Mouse (Mus musculus): ENCODE data around the gene Chgb. TPM values are rescaled to one million over a fixed set of nuclear protein-coding genes. Genes with fewer than 3 reads are reported as not detected.
A peak's percentile ranks its signal among the peaks of the same experiment; 100 is the strongest.

Chgb gene
- total RNA-seq (2014; rRNA removed), result 43.4 and 47.4 TPM in 2 replicates
- polyA plus RNA-seq (2015; fragmentation: Nextera tagmentation; extraction: Ambion mirVana), result 132 and 142 TPM in 2 replicates

GRCm38 (mm10) chr2:132780978-132781377 lies at the start of gene Chgb:
Chgb (plus strand) TSS chr2:132781278.
- Histone ChIP-seq H3K9me3 (ENCODE audit: low read length) (no peaks in the 10 kb centered on the region), H3K4me2 (ENCODE audit: low read depth, low read length, poor library complexity, severe bottlenecking) (peak within 1 kb of the TSS; percentile 50), H3K9ac (replicated peaks; ENCODE audit: low read length, poor library complexity, severe bottlenecking) (peak within 1 kb of the TSS; percentile 87), H3K27ac (ENCODE audit: low read depth, low read length) (peak within 1 kb of the TSS; percentile 92), H3K36me3 (ENCODE audit: insufficient read depth, low read length) (no peaks in the 10 kb centered on the region), H3K4me1 (ENCODE audit: insufficient read depth, low read length) (peaks cover 6% of the 10 kb centered on the region; the same call in 1 of the 2 replicates), H3K27me3 (ENCODE audit: insufficient read depth, low read length) (no peaks in the 10 kb centered on the region), H3K4me3 (ENCODE audit: low read depth, low read length) (peak within 1 kb of the TSS; percentile 65)
- no peak for DNase-seq (ENCODE audit: low spot score)
- ATAC-seq (ENCODE audit: low FRiP score), result peak; percentile 25
- WGBS, result 7% methylated on average over 4 of the region's 4 CpGs
- TF ChIP-seq CTCF (IDR thresholded peaks at IDR 0.05), result no peak

DNA sequence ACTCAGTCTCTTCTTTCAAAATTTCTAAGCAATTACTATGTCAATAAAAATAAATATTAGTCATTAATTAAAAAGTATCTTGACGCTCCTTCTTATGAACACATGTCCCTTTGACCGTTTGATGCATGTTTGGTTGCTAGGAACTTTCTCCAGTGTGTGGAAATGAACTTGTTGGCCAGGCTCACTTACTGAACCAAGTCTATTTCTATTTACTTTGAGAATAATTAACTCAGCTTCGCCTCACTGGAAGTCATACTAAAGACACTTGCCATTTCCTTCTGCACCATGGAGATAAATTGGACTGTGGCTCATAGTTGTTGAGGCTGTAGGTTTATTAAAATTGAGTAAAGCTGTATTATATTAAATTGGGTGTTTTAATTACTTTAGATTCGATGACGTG lies 48.1 kb upstream of the Chgb start:
- no peak overlapping the region for H3K4me3 ChIP-seq (ENCODE audit: low read depth, low read length)
- WGBS, result 87% methylated on average over 5 of the region's 5 CpGs
- no peak for TF ChIP-seq CTCF (IDR thresholded peaks at IDR 0.05)
- ATAC-seq (ENCODE audit: low FRiP score) (no peak), DNase-seq (ENCODE audit: low spot score) (no peak)
- no peaks in the 10 kb centered on the region for H3K36me3 ChIP-seq (ENCODE audit: insufficient read depth, low read length)
- H3K9me3 ChIP-seq (ENCODE audit: low read length), result no peaks in the 10 kb centered on the region
- H3K4me1 ChIP-seq (ENCODE audit: insufficient read depth, low read length), result no peaks in the 10 kb centered on the region
- H3K9ac ChIP-seq (replicated peaks; ENCODE audit: low read length, poor library complexity, severe bottlenecking), result no peak overlapping the region
- H3K27ac ChIP-seq (ENCODE audit: low read depth, low read length), result no peak overlapping the region
- H3K4me2 ChIP-seq (ENCODE audit: low read depth, low read length, poor library complexity, severe bottlenecking), result no peak overlapping the region
- no peaks in the 10 kb centered on the region for H3K27me3 ChIP-seq (ENCODE audit: insufficient read depth, low read length)

DNA sequence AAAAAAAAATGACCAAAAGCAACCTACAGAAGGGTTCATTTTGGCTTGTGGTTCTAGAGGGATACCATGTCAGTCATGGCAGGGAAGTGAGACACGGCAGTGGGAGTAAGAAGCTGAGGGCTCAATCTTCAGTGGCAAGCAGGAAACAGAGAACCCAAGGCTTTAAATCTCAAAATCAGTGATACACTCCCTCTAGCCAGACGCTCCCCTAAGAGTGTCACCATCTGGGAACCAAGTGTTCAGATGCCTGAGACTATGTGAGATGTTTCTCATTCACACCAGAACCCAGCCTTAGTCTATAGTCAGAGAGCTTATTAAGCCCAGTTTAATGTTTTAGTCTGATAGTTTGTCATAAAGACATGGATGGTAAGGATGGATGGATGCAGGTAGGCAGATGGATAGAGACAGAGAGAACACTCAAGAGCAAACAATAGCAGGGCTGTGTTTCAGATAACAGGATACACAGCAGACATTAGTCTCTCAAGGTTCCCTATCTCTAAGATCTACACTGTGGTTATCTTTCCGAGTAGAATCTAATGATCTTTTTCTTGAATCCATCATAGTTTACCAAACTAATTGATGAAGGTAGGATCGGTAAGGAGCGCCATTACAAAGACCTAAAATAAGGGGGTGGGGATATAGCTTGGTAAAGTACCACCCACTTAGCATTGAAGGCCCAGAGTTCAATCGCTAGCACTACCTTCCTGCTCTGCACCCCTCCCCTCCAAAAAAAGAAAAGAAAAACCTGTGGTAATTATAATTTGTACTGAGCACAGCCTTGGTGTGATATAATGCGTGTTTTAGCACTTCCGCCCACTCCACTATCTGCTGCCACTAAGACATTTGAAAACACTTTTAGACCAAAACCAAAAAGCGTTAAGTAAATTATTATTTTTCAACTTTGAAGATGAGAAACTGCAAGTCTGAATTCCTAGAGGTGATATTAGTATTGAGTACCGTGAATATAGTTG lies 47.2 kb upstream of the Chgb start:
- Histone ChIP-seq H3K9me3 (ENCODE audit: low read length) (no peaks in the 10 kb centered on the region), H3K4me1 (ENCODE audit: insufficient read depth, low read length) (no peaks in the 10 kb centered on the region), H3K36me3 (ENCODE audit: insufficient read depth, low read length) (no peaks in the 10 kb centered on the region), H3K27me3 (ENCODE audit: insufficient read depth, low read length) (no peaks in the 10 kb centered on the region), H3K27ac (ENCODE audit: low read depth, low read length) (no peak overlapping the region), H3K9ac (replicated peaks; ENCODE audit: low read length, poor library complexity, severe bottlenecking) (no peak overlapping the region), H3K4me2 (ENCODE audit: low read depth, low read length, poor library complexity, severe bottlenecking) (no peak overlapping the region), H3K4me3 (ENCODE audit: low read depth, low read length) (no peak overlapping the region)
- TF ChIP-seq CTCF (IDR thresholded peaks at IDR 0.05), result no peak
- 98% methylated on average over 10 of the region's 10 CpGs for WGBS
- no peak for ATAC-seq (ENCODE audit: low FRiP score)
- no peak for DNase-seq (ENCODE audit: low spot score)

GRCm38 (mm10) chr2:132738816-132739432 lies 42.2 kb upstream of the Chgb start:
- Histone ChIP-seq H3K27ac (ENCODE audit: low read depth, low read length) (no peak overlapping the region), H3K9me3 (ENCODE audit: low read length) (no peaks in the 10 kb centered on the region), H3K9ac (replicated peaks; ENCODE audit: low read length, poor library complexity, severe bottlenecking) (no peak overlapping the region), H3K27me3 (ENCODE audit: insufficient read depth, low read length) (no peaks in the 10 kb centered on the region), H3K4me1 (ENCODE audit: insufficient read depth, low read length) (no peaks in the 10 kb centered on the region), H3K4me3 (ENCODE audit: low read depth, low read length) (no peak overlapping the region), H3K4me2 (ENCODE audit: low read depth, low read length, poor library complexity, severe bottlenecking) (no peak overlapping the region), H3K36me3 (ENCODE audit: insufficient read depth, low read length) (no peaks in the 10 kb centered on the region)
- no peak for TF ChIP-seq CTCF (IDR thresholded peaks at IDR 0.05)
- WGBS, result 51% methylated on average over 2 of the region's 2 CpGs
- DNase-seq (ENCODE audit: low spot score) (no peak), ATAC-seq (ENCODE audit: low FRiP score) (no peak)

- DNase-seq (ENCODE audit: low spot score), result no peak
- TF ChIP-seq CTCF (IDR thresholded peaks at IDR 0.05), result no peak
- H3K4me3 ChIP-seq (ENCODE audit: low read depth, low read length), result no peak overlapping the region
- H3K27ac ChIP-seq (ENCODE audit: low read depth, low read length), result no peak overlapping the region
- H3K36me3 ChIP-seq (ENCODE audit: insufficient read depth, low read length), result no peaks in the 10 kb centered on the region
- H3K4me2 ChIP-seq (ENCODE audit: low read depth, low read length, poor library complexity, severe bottlenecking), result no peak overlapping the region
- 36% methylated on average over 8 of the region's 8 CpGs for WGBS
- no peaks in the 10 kb centered on the region for H3K4me1 ChIP-seq (ENCODE audit: insufficient read depth, low read length)
- H3K9ac ChIP-seq (replicated peaks; ENCODE audit: low read length, poor library complexity, severe bottlenecking), result no peak overlapping the region
- no peaks in the 10 kb centered on the region for H3K9me3 ChIP-seq (ENCODE audit: low read length)
- no peaks in the 10 kb centered on the region for H3K27me3 ChIP-seq (ENCODE audit: insufficient read depth, low read length)
- no peak for ATAC-seq (ENCODE audit: low FRiP score)
Measured at GRCm38 (mm10) chr2:132741862-132742347, 39.2 kb upstream of the Chgb start.

- no peaks in the 10 kb centered on the region for H3K36me3 ChIP-seq (ENCODE audit: insufficient read depth, low read length)
- no peak overlapping the region for H3K9ac ChIP-seq (replicated peaks; ENCODE audit: low read length, poor library complexity, severe bottlenecking)
- H3K27me3 ChIP-seq (ENCODE audit: insufficient read depth, low read length), result no peaks in the 10 kb centered on the region
- no peaks in the 10 kb centered on the region for H3K9me3 ChIP-seq (ENCODE audit: low read length)
- DNase-seq (ENCODE audit: low spot score) (no peak), ATAC-seq (ENCODE audit: low FRiP score) (no peak)
- no peaks in the 10 kb centered on the region for H3K4me1 ChIP-seq (ENCODE audit: insufficient read depth, low read length)
- H3K27ac ChIP-seq (ENCODE audit: low read depth, low read length), result no peak overlapping the region
- no peak overlapping the region for H3K4me3 ChIP-seq (ENCODE audit: low read depth, low read length)
- H3K4me2 ChIP-seq (ENCODE audit: low read depth, low read length, poor library complexity, severe bottlenecking), result no peak overlapping the region
- 89% methylated on average over 5 of the region's 5 CpGs for WGBS
- no peak for TF ChIP-seq CTCF (IDR thresholded peaks at IDR 0.05)
Measured at GRCm38 (mm10) chr2:132744866-132745265, 36.2 kb upstream of the Chgb start.

Measured in midbrain, postnatal 0 days (tissue).